Mouse (Mus musculus) MN1 (cell line): Measurements from ENCODE around the gene Pkd1l3.
A peak's percentile ranks its signal among the peaks of the same experiment; 100 is the strongest.

Experiments used
- DNase-seq: peaks from one replicate; pipeline ENCODE4 v3.0.0-alpha.2; 2016; ENCODE audit warnings: low spot score

Pkd1l3 gene

GRCm38 (mm10) chr8:109614243-109615210 is at the start of gene Pkd1l3:
Pkd1l3 (plus strand) TSS chr8:109614517.
- DNase-seq: no peak

- DNase-seq: peak; percentile 47
These were observed 49.6 kb upstream of the Pkd1l3 start for GRCm38 (mm10) chr8:109564766-109565165.

- DNase-seq: peak; percentile 100
These were observed 48.6 kb upstream of the Pkd1l3 start, which contains the start of the genes Dhx38 and Txnl4b for GRCm38 (mm10) chr8:109565498-109566333. Dhx38 (minus strand) TSS chr8:109565861. Txnl4b (plus strand) TSS chr8:109565892.

GRCm38 (mm10) chr8:109571139-109571538 is 43.2 kb upstream of the Pkd1l3 start:
- DNase-seq: no peak

- DNase-seq: no peak
These were observed 38.0 kb upstream of the Pkd1l3 start for GRCm38 (mm10) chr8:109576311-109576710.

- DNase-seq: no peak
These were observed 35.4 kb upstream of the Pkd1l3 start, which contains the start of gene Hp for GRCm38 (mm10) chr8:109578900-109579301. Hp (minus strand) TSS chr8:109579172.

- DNase-seq: no peak
These were observed 30.0 kb upstream of the Pkd1l3 start for GRCm38 (mm10) chr8:109584293-109584692.

GRCm38 (mm10) chr8:109584830-109585229 is 29.5 kb upstream of the Pkd1l3 start:
- no peak for DNase-seq

GRCm38 (mm10) chr8:109585652-109586051 is 28.7 kb upstream of the Pkd1l3 start:
- DNase-seq: no peak

- DNase-seq: no peak
These were observed 27.3 kb upstream of the Pkd1l3 start for GRCm38 (mm10) chr8:109586972-109587504.

GRCm38 (mm10) chr8:109590901-109591300 is 23.4 kb upstream of the Pkd1l3 start:
- DNase-seq: no peak

GRCm38 (mm10) chr8:109591367-109591766 is 22.9 kb upstream of the Pkd1l3 start:
- no peak for DNase-seq

- peak; percentile 58 for DNase-seq
These were observed 22.2 kb upstream of the Pkd1l3 start for GRCm38 (mm10) chr8:109592164-109592563.

- peak; percentile 74 for DNase-seq
These were observed 21.1 kb upstream of the Pkd1l3 start for GRCm38 (mm10) chr8:109593117-109593788.

GRCm38 (mm10) chr8:109595854-109596253 is 18.5 kb upstream of the Pkd1l3 start:
- DNase-seq: peak; percentile 55

- DNase-seq: no peak
These were observed 7.6 kb upstream of the Pkd1l3 start for GRCm38 (mm10) chr8:109606725-109607124.

GRCm38 (mm10) chr8:109607650-109608049 is 6.7 kb upstream of the Pkd1l3 start:
- DNase-seq: no peak

- DNase-seq: peak; percentile 97
These were observed 5.8 kb upstream of the Pkd1l3 start, which contains the start of gene Dhodh for GRCm38 (mm10) chr8:109608271-109609152. Dhodh (minus strand) TSS chr8:109608673.

GRCm38 (mm10) chr8:109609153-109609502 is 5.2 kb upstream of the Pkd1l3 start:
- peak; percentile 59 for DNase-seq

GRCm38 (mm10) chr8:109615569-109615968 is 1.3 kb downstream of the Pkd1l3 start:
- DNase-seq: no peak

GRCm38 (mm10) chr8:109628638-109629037 is 14.3 kb downstream of the Pkd1l3 start:
- DNase-seq: no peak
